Mouse (Mus musculus): ENCODE measurements around the gene Rbm28. TPM values are rescaled to one million over a fixed set of nuclear protein-coding genes. Genes with fewer than 3 reads are reported as not detected.

Gene Rbm28
- total and polyA plus RNA-seq, 3 experiments: 4.6 to 18.8 (median 18.4) TPM

GRCm38 (mm10) chr6:29203861-29204585 lies 39.2 kb upstream of the Rbm28 start:
- Histone ChIP-seq H3K36me3 (ENCODE audit: control insufficient read depth, insufficient read depth, low read length) (no peaks in the 10 kb centered on the region), H3K27me3 (ENCODE audit: control insufficient read depth, insufficient read depth, low read length) (no peaks in the 10 kb centered on the region), H3K9ac (ENCODE audit: low read depth, low read length) (no peak overlapping the region), H3K27ac (no peak overlapping the region), H3K79me2 (replicated peaks; ENCODE audit: control insufficient read depth, insufficient read depth, low read length) (no peaks in the 10 kb centered on the region), H3K4me3 (no peak overlapping the region), H3K4me1 (ENCODE audit: control insufficient read depth, insufficient read depth, low read length) (peaks cover 7% of the 10 kb centered on the region)
- TF ChIP-seq POLR2A (IDR thresholded peaks at IDR 0.05; ENCODE audit: insufficient read depth, low read depth, low read length) (no peak), CTCF (IDR thresholded peaks at IDR 0.05) (no peak), EP300 (IDR thresholded peaks at IDR 0.05; ENCODE audit: insufficient read depth, low read depth, low read length) (no peak)
- WGBS: 86% methylated on average over 6 of the region's 6 CpGs
- DNase-seq: no peak
- intact Hi-C loops (cut with DNase I): no loop called here

GRCm38 (mm10) chr6:29203096-29203495 lies 38.3 kb upstream of the Rbm28 start:
- no peak for DNase-seq
- Histone ChIP-seq H3K4me3 (no peak overlapping the region), H3K27me3 (ENCODE audit: control insufficient read depth, insufficient read depth, low read length) (no peaks in the 10 kb centered on the region), H3K27ac (no peak overlapping the region), H3K4me1 (ENCODE audit: control insufficient read depth, insufficient read depth, low read length) (peaks cover 9% of the 10 kb centered on the region), H3K79me2 (replicated peaks; ENCODE audit: control insufficient read depth, insufficient read depth, low read length) (no peaks in the 10 kb centered on the region), H3K9ac (ENCODE audit: low read depth, low read length) (no peak overlapping the region), H3K36me3 (ENCODE audit: control insufficient read depth, insufficient read depth, low read length) (no peaks in the 10 kb centered on the region)
- TF ChIP-seq EP300 (IDR thresholded peaks at IDR 0.05; ENCODE audit: insufficient read depth, low read depth, low read length) (no peak), CTCF (IDR thresholded peaks at IDR 0.05) (no peak), POLR2A (IDR thresholded peaks at IDR 0.05; ENCODE audit: insufficient read depth, low read depth, low read length) (no peak)
- intact Hi-C loops (cut with DNase I): no loop called here
- 92% methylated on average over 13 of the region's 13 CpGs for WGBS

GRCm38 (mm10) chr6:29201988-29202387 lies 37.2 kb upstream of the Rbm28 start:
- H3K36me3 ChIP-seq (ENCODE audit: control insufficient read depth, insufficient read depth, low read length): no peaks in the 10 kb centered on the region
- intact Hi-C loops (cut with DNase I): no loop called here
- no peak for DNase-seq
- WGBS: 85% methylated on average over 8 of the region's 8 CpGs
- H3K27ac ChIP-seq: no peak overlapping the region
- H3K27me3 ChIP-seq (ENCODE audit: control insufficient read depth, insufficient read depth, low read length): no peaks in the 10 kb centered on the region
- H3K79me2 ChIP-seq (replicated peaks; ENCODE audit: control insufficient read depth, insufficient read depth, low read length): no peaks in the 10 kb centered on the region
- TF ChIP-seq CTCF (IDR thresholded peaks at IDR 0.05) (no peak), POLR2A (IDR thresholded peaks at IDR 0.05; ENCODE audit: insufficient read depth, low read depth, low read length) (no peak), EP300 (IDR thresholded peaks at IDR 0.05; ENCODE audit: insufficient read depth, low read depth, low read length) (no peak)
- H3K4me3 ChIP-seq: no peak overlapping the region
- peaks cover 7% of the 10 kb centered on the region for H3K4me1 ChIP-seq (ENCODE audit: control insufficient read depth, insufficient read depth, low read length)
- H3K9ac ChIP-seq (ENCODE audit: low read depth, low read length): no peak overlapping the region

- Histone ChIP-seq H3K79me2 (replicated peaks; ENCODE audit: control insufficient read depth, insufficient read depth, low read length) (no peaks in the 10 kb centered on the region), H3K4me1 (ENCODE audit: control insufficient read depth, insufficient read depth, low read length) (peaks cover 7% of the 10 kb centered on the region), H3K9ac (ENCODE audit: low read depth, low read length) (no peak overlapping the region), H3K36me3 (ENCODE audit: control insufficient read depth, insufficient read depth, low read length) (no peaks in the 10 kb centered on the region), H3K4me3 (no peak overlapping the region), H3K27me3 (ENCODE audit: control insufficient read depth, insufficient read depth, low read length) (no peaks in the 10 kb centered on the region), H3K27ac (no peak overlapping the region)
- no peak for TF ChIP-seq CTCF (IDR thresholded peaks at IDR 0.05)
- no peak for TF ChIP-seq POLR2A (IDR thresholded peaks at IDR 0.05; ENCODE audit: insufficient read depth, low read depth, low read length)
- TF ChIP-seq EP300 (IDR thresholded peaks at IDR 0.05; ENCODE audit: insufficient read depth, low read depth, low read length): no peak
- WGBS: 84% methylated on average over 5 of the region's 5 CpGs
- intact Hi-C loops (cut with DNase I): no loop called here
- no peak for DNase-seq
Measured at GRCm38 (mm10) chr6:29201341-29201740, 36.5 kb upstream of the Rbm28 start.

GRCm38 (mm10) chr6:29200496-29200895 lies 35.7 kb upstream of the Rbm28 start:
- TF ChIP-seq EP300 (IDR thresholded peaks at IDR 0.05; ENCODE audit: insufficient read depth, low read depth, low read length) (no peak), CTCF (IDR thresholded peaks at IDR 0.05) (no peak), POLR2A (IDR thresholded peaks at IDR 0.05; ENCODE audit: insufficient read depth, low read depth, low read length) (no peak)
- Histone ChIP-seq H3K79me2 (replicated peaks; ENCODE audit: control insufficient read depth, insufficient read depth, low read length) (no peaks in the 10 kb centered on the region), H3K4me3 (no peak overlapping the region), H3K27ac (no peak overlapping the region), H3K4me1 (ENCODE audit: control insufficient read depth, insufficient read depth, low read length) (peaks cover 5% of the 10 kb centered on the region), H3K27me3 (ENCODE audit: control insufficient read depth, insufficient read depth, low read length) (no peaks in the 10 kb centered on the region), H3K36me3 (ENCODE audit: control insufficient read depth, insufficient read depth, low read length) (no peaks in the 10 kb centered on the region), H3K9ac (ENCODE audit: low read depth, low read length) (no peak overlapping the region)
- peak in 1 of 2 experiments; percentile 1 for DNase-seq
- WGBS: 61% methylated on average over 3 of the region's 3 CpGs
- intact Hi-C loops (cut with DNase I): no loop called here

- TF ChIP-seq EP300 (IDR thresholded peaks at IDR 0.05; ENCODE audit: insufficient read depth, low read depth, low read length) (no peak), POLR2A (IDR thresholded peaks at IDR 0.05; ENCODE audit: insufficient read depth, low read depth, low read length) (no peak), CTCF (IDR thresholded peaks at IDR 0.05) (no peak)
- 44% methylated on average over 8 of the region's 8 CpGs for WGBS
- peak in 1 of 2 experiments; percentile 2 for DNase-seq
- Histone ChIP-seq H3K4me1 (ENCODE audit: control insufficient read depth, insufficient read depth, low read length) (peaks cover 7% of the 10 kb centered on the region), H3K36me3 (ENCODE audit: control insufficient read depth, insufficient read depth, low read length) (no peaks in the 10 kb centered on the region), H3K27me3 (ENCODE audit: control insufficient read depth, insufficient read depth, low read length) (no peaks in the 10 kb centered on the region), H3K4me3 (no peak overlapping the region), H3K9ac (ENCODE audit: low read depth, low read length) (no peak overlapping the region), H3K27ac (no peak overlapping the region), H3K79me2 (replicated peaks; ENCODE audit: control insufficient read depth, insufficient read depth, low read length) (no peaks in the 10 kb centered on the region)
- intact Hi-C loops (cut with DNase I): no loop called here
Measured at GRCm38 (mm10) chr6:29199223-29199855, 34.5 kb upstream of the Rbm28 start.

All from heart, adult 2 months (tissue).